Mouse (Mus musculus): ENCODE measurements around the gene Mlh3. TPM values are rescaled to one million over a fixed set of nuclear protein-coding genes. Genes with fewer than 3 reads are reported as not detected.

Mlh3 gene
- total and polyA plus RNA-seq, 3 experiments, result 7.8 to 9.8 (median 8.3) TPM

DNA sequence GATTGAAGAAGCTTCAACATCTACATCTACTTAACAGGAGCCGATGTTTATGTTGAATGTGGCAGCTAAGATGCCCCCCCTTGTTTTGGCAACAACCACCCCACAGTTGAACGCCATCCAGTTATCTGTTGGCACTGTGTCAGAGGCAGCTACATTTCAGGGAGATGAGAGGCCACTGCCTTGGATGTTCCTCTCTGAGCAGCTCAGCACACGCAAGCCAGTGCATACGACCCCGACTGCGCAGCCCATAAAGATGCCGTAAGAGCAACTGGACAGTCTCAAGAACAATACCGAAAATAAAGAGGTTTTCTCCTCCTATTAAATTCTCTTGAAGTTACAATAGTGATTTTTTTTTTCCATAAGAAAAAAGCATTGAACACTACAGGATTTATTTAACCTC, 5.9 kb downstream of the Mlh3 start:
- peaks cover 2 to 11% of the 10 kb centered on the region in 2 experiments; a peak in 2 of 4 replicates for H3K4me1 ChIP-seq (ENCODE audit: control insufficient read depth in 1 of 2, insufficient read depth in 2 of 2)
- H3K9me3 ChIP-seq (replicated peaks; ENCODE audit: low read length), result no peaks in the 10 kb centered on the region
- peaks cover 12 to 58% of the 10 kb centered on the region in 2 experiments for H3K36me3 ChIP-seq (replicated peaks in 1 of 2; ENCODE audit: control insufficient read depth in 1 of 2, insufficient read depth in 1 of 2, low read length in 1 of 2)
- TF ChIP-seq USF2 (conservative IDR thresholded peaks at IDR 0.05; ENCODE audit: low read depth, low read length), result no peak
- TF ChIP-seq CHD1 (IDR thresholded peaks at IDR 0.05; ENCODE audit: low read depth, low read length), result no peak
- no peak for TF ChIP-seq JUND (conservative IDR thresholded peaks at IDR 0.05; ENCODE audit: low read depth, low read length)
- TF ChIP-seq JUN (IDR thresholded peaks at IDR 0.05; ENCODE audit: insufficient read depth, low read depth, low read length), result no peak
- TF ChIP-seq ZC3H11A (IDR thresholded peaks at IDR 0.05; ENCODE audit: low read depth, low read length), result no peak
- TF ChIP-seq SIN3A (IDR thresholded peaks at IDR 0.05; ENCODE audit: low read length), result no peak
- no peaks in the 10 kb centered on the region for H3K79me2 ChIP-seq (replicated peaks; ENCODE audit: control insufficient read depth, extremely low read depth, insufficient read depth, poor library complexity, severe bottlenecking)
- H3K4me2 ChIP-seq (ENCODE audit: insufficient read depth, low read depth, poor library complexity, severe bottlenecking), result no peak overlapping the region
- no peak overlapping the region for H3K27ac ChIP-seq (ENCODE audit: insufficient read depth, low read depth)
- no peak overlapping the region for H3K9ac ChIP-seq (ENCODE audit: insufficient read depth, low read depth)
- no peak overlapping the region for H3K4me3 ChIP-seq (replicated peaks in 1 of 3; ENCODE audit: low read depth in 2 of 3, low read length in 2 of 3, poor library complexity in 1 of 3)
- DNase-seq (ENCODE audit: extremely low read depth), result no peak
- dilution Hi-C loops (cut with MboI; ENCODE audit: extremely low pct_ligation_motif_present, extremely low pct_unique_long_range_greater_than_20kb, low sequenced_read_pairs), result no loop called here
- no peaks in the 10 kb centered on the region for H3K27me3 ChIP-seq (replicated peaks)
- in situ Hi-C loops (cut with MboI; ENCODE audit: low pct_ligation_motif_present, low pct_unique_long_range_greater_than_20kb, low sequenced_read_pairs), result no loop called here

- no peaks in the 10 kb centered on the region for H3K79me2 ChIP-seq (replicated peaks; ENCODE audit: control insufficient read depth, extremely low read depth, insufficient read depth, poor library complexity, severe bottlenecking)
- dilution Hi-C loops (cut with MboI; ENCODE audit: extremely low pct_ligation_motif_present, extremely low pct_unique_long_range_greater_than_20kb, low sequenced_read_pairs), result no loop called here
- in situ Hi-C loops (cut with MboI; ENCODE audit: low pct_ligation_motif_present, low pct_unique_long_range_greater_than_20kb, low sequenced_read_pairs), result no loop called here
- no peak overlapping the region for H3K4me3 ChIP-seq (replicated peaks in 1 of 3; ENCODE audit: low read depth in 2 of 3, low read length in 2 of 3, poor library complexity in 1 of 3)
- peaks cover 0 to 7% of the 10 kb centered on the region in 2 experiments; a peak in 2 of 4 replicates for H3K4me1 ChIP-seq (ENCODE audit: control insufficient read depth in 1 of 2, insufficient read depth in 2 of 2)
- H3K4me2 ChIP-seq (ENCODE audit: insufficient read depth, low read depth, poor library complexity, severe bottlenecking), result no peak overlapping the region
- no peak overlapping the region for H3K9ac ChIP-seq (ENCODE audit: insufficient read depth, low read depth)
- no peaks in the 10 kb centered on the region for H3K9me3 ChIP-seq (replicated peaks; ENCODE audit: low read length)
- no peaks in the 10 kb centered on the region for H3K27me3 ChIP-seq (replicated peaks)
- no peak for TF ChIP-seq TBP (conservative IDR thresholded peaks at IDR 0.05; ENCODE audit: low read depth, low read length)
- no peak for TF ChIP-seq RAD21 (IDR thresholded peaks at IDR 0.05; ENCODE audit: low read depth, low read length)
- TF ChIP-seq PAX5 (IDR thresholded peaks at IDR 0.05; ENCODE audit: low read length), result no peak
- TF ChIP-seq IRF4 (IDR thresholded peaks at IDR 0.05; ENCODE audit: low read depth, low read length), result no peak
- no peak for TF ChIP-seq SIN3A (IDR thresholded peaks at IDR 0.05; ENCODE audit: low read length)
- no peak for TF ChIP-seq ZMIZ1 (IDR thresholded peaks at IDR 0.05; ENCODE audit: low read depth, low read length)
- TF ChIP-seq NELFE (IDR thresholded peaks at IDR 0.05; ENCODE audit: low read depth, low read length), result no peak
- no peak for TF ChIP-seq MAX (IDR thresholded peaks at IDR 0.05; ENCODE audit: low read length)
- TF ChIP-seq E2F4 (IDR thresholded peaks at IDR 0.05; ENCODE audit: insufficient replicate concordance, low read depth, low read length), result no peak
- TF ChIP-seq POLR2A (IDR thresholded peaks at IDR 0.05; ENCODE audit: low read depth, low read length), result no peak
- TF ChIP-seq ZC3H11A (IDR thresholded peaks at IDR 0.05; ENCODE audit: low read depth, low read length), result no peak
- no peak for TF ChIP-seq NRF1 (IDR thresholded peaks at IDR 0.05; ENCODE audit: low read depth, low read length)
- TF ChIP-seq UBTF (IDR thresholded peaks at IDR 0.05; ENCODE audit: low read depth, low read length), result no peak
- TF ChIP-seq MYC (IDR thresholded peaks at IDR 0.05; ENCODE audit: low read depth, low read length), result no peak
- TF ChIP-seq MEF2A (IDR thresholded peaks at IDR 0.05; ENCODE audit: borderline replicate concordance, low read depth, low read length), result no peak
- no peak for TF ChIP-seq JUND (conservative IDR thresholded peaks at IDR 0.05; ENCODE audit: low read depth, low read length)
- no peak for TF ChIP-seq KAT2A (IDR thresholded peaks at IDR 0.05; ENCODE audit: insufficient replicate concordance, low read length)
- TF ChIP-seq SMC3 (IDR thresholded peaks at IDR 0.05; ENCODE audit: low read depth, low read length), result no peak
- TF ChIP-seq USF1 (IDR thresholded peaks at IDR 0.05; ENCODE audit: low read depth, low read length), result no peak
- peaks cover 20 to 60% of the 10 kb centered on the region in 2 experiments for H3K36me3 ChIP-seq (replicated peaks in 1 of 2; ENCODE audit: control insufficient read depth in 1 of 2, insufficient read depth in 1 of 2, low read length in 1 of 2)
- no peak overlapping the region for H3K27ac ChIP-seq (ENCODE audit: insufficient read depth, low read depth)
- no peak for DNase-seq (ENCODE audit: extremely low read depth)
These were observed 7.2 kb downstream of the Mlh3 start for GRCm38 (mm10) chr12:85263190-85263589.
